Mouse (Mus musculus): ENCODE measurements around the gene Tmem215. TPM values are rescaled to one million over a fixed set of nuclear protein-coding genes. Genes with fewer than 3 reads are reported as not detected.

Tmem215 gene
- total RNA-seq (2021): not detected
- long read RNA-seq, experiment 1: 0 reads
- long read RNA-seq, experiment 2: 0 reads

- intact Hi-C loops (cut with DNase I; ENCODE audit: low total_unique reads): no loop called here
- no peak for DNase-seq
These were observed at the start of gene Tmem215 for GRCm38 (mm10) chr4:40471880-40472279. Gene Tmem215, plus strand, starts transcription at chr4:40472180.

GRCm38 (mm10) chr4:40431916-40432315 is 40.1 kb upstream of the Tmem215 start:
- intact Hi-C loops (cut with DNase I; ENCODE audit: low total_unique reads): no loop called here

GRCm38 (mm10) chr4:40433379-40433778 is 38.6 kb upstream of the Tmem215 start:
- intact Hi-C loops (cut with DNase I; ENCODE audit: low total_unique reads): no loop called here
- DNase-seq: no peak

More at GRCm38 (mm10) chr4:40431916-40432315, 40.1 kb upstream of the Tmem215 start:
- DNase-seq: no peak

- no peak for DNase-seq
- intact Hi-C loops (cut with DNase I; ENCODE audit: low total_unique reads): no loop called here
These were observed 37.6 kb upstream of the Tmem215 start for GRCm38 (mm10) chr4:40434388-40434787.

GRCm38 (mm10) chr4:40443565-40443964 is 28.4 kb upstream of the Tmem215 start:
- intact Hi-C loops (cut with DNase I; ENCODE audit: low total_unique reads): no loop called here
- DNase-seq: no peak

GRCm38 (mm10) chr4:40472700-40473530 is 935 bp downstream of the Tmem215 start:
- intact Hi-C loops (cut with DNase I; ENCODE audit: low total_unique reads): no loop called here
- no peak for DNase-seq

- no peak for DNase-seq
- intact Hi-C loops (cut with DNase I; ENCODE audit: low total_unique reads): no loop called here
These were observed 1.9 kb downstream of the Tmem215 start for GRCm38 (mm10) chr4:40473911-40474310.

GRCm38 (mm10) chr4:40477963-40478362 is 6.0 kb downstream of the Tmem215 start:
- intact Hi-C loops (cut with DNase I; ENCODE audit: low total_unique reads): no loop called here
- DNase-seq: no peak

GRCm38 (mm10) chr4:40486546-40486945 is 14.6 kb downstream of the Tmem215 start:
- intact Hi-C loops (cut with DNase I; ENCODE audit: low total_unique reads): no loop called here
- no peak for DNase-seq

GRCm38 (mm10) chr4:40491731-40492130 is 19.8 kb downstream of the Tmem215 start:
- intact Hi-C loops (cut with DNase I; ENCODE audit: low total_unique reads): no loop called here

GRCm38 (mm10) chr4:40496354-40496753 is 24.4 kb downstream of the Tmem215 start:
- intact Hi-C loops (cut with DNase I; ENCODE audit: low total_unique reads): no loop called here
- DNase-seq: no peak

More at GRCm38 (mm10) chr4:40491731-40492130, 19.8 kb downstream of the Tmem215 start:
- no peak for DNase-seq

- intact Hi-C loops (cut with DNase I; ENCODE audit: low total_unique reads): no loop called here
- no peak for DNase-seq
These were observed 24.8 kb downstream of the Tmem215 start for GRCm38 (mm10) chr4:40496828-40497227.

GRCm38 (mm10) chr4:40499812-40500591 is 28.0 kb downstream of the Tmem215 start:
- intact Hi-C loops (cut with DNase I; ENCODE audit: low total_unique reads): no loop called here
- no peak for DNase-seq

- intact Hi-C loops (cut with DNase I; ENCODE audit: low total_unique reads): no loop called here
- DNase-seq: no peak
These were observed 30.5 kb downstream of the Tmem215 start for GRCm38 (mm10) chr4:40502459-40502858.

GRCm38 (mm10) chr4:40509534-40509933 is 37.6 kb downstream of the Tmem215 start:
- intact Hi-C loops (cut with DNase I; ENCODE audit: low total_unique reads): no loop called here
- no peak for DNase-seq

GRCm38 (mm10) chr4:40513235-40513634 is 41.3 kb downstream of the Tmem215 start:
- DNase-seq: no peak

GRCm38 (mm10) chr4:40518545-40519324 is 46.8 kb downstream of the Tmem215 start:
- intact Hi-C loops (cut with DNase I; ENCODE audit: low total_unique reads): no loop called here
- no peak for DNase-seq

More at GRCm38 (mm10) chr4:40513235-40513634, 41.3 kb downstream of the Tmem215 start:
- intact Hi-C loops (cut with DNase I; ENCODE audit: low total_unique reads): no loop called here

Data from gastrocnemius, postnatal 14 days (tissue).